Mouse (Mus musculus) limb, embryonic 15.5 days (tissue): ENCODE data around the gene Srrd. TPM values are rescaled to one million over a fixed set of nuclear protein-coding genes. Genes with fewer than 3 reads are reported as not detected.

ENCODE experiments used
- ATAC-seq: fragments of 200-750 bp; cut with Nextera tagmentation; 2 replicates; pipeline ENCODE4 v1.8.0; 2017; ENCODE audit warnings: low read depth, moderate TSS enrichment; ENCODE audit not compliant: insufficient number of reproducible peaks, low FRiP score, low TSS enrichment
- H3K27ac ChIP-seq: fragments of 300-500 bp; sonication (generic); 2 replicates; pipeline ENCODE4 v1.5.1; 2015; ENCODE audit warnings: moderate library complexity, mild to moderate bottlenecking, inconsistent platforms
- H3K27me3 ChIP-seq: fragments of 300-500 bp; sonication (generic); 2 replicates; pipeline ENCODE4 v1.6.1; 2015; ENCODE audit warnings: inconsistent platforms
- H3K36me3 ChIP-seq: fragments of 300-500 bp; sonication (generic); 2 replicates; pipeline ENCODE4 v1.6.1; 2015; ENCODE audit warnings: inconsistent platforms
- H3K4me1 ChIP-seq: fragments of 300-500 bp; sonication (generic); 2 replicates; pipeline ENCODE4 v1.6.1; 2015; ENCODE audit warnings: inconsistent platforms
- H3K4me2 ChIP-seq: fragments of 300-500 bp; sonication (generic); 2 replicates; pipeline ENCODE4 v1.6.1; 2015; ENCODE audit warnings: mild to moderate bottlenecking, inconsistent platforms
- H3K4me3 ChIP-seq: fragments of 300-500 bp; sonication (generic); 2 replicates; pipeline ENCODE4 v1.5.1; 2015; ENCODE audit warnings: mild to moderate bottlenecking, inconsistent platforms
- H3K9ac ChIP-seq: fragments of 300-500 bp; sonication (generic); 2 replicates; pipeline ENCODE4 v1.6.1; 2015; ENCODE audit warnings: inconsistent platforms
- H3K9me3 ChIP-seq: fragments of 300-500 bp; sonication (generic); 2 replicates; pipeline ENCODE4 v1.6.1; 2016; ENCODE audit warnings: inconsistent platforms
- WGBS: fragments of 180-500 bp; shearing (Covaris S2); methylation state at CpG from one replicate; pipeline ENCODE4 v1.1.7; 2015; 5-methylcytosine and 5-hydroxymethylcytosine counted together
- polyA plus RNA-seq: library from polyadenylated mRNA; unstranded; fragments of >200 nt; fragmentation: Nextera tagmentation; extraction: Ambion mirVana; gene quantifications from 2 replicates; pipeline ENCODE4 v1.2.1, GENCODE M21; 2015

Srrd gene
- polyA plus RNA-seq = 32.6 and 37.8 TPM in 2 replicates

GRCm38 (mm10) chr5:112342463-112343204 is at the start of gene Srrd, which contains the start of gene Hps4:
Gene Srrd, minus strand, starts transcription at chr5:112343040.
Gene Hps4, plus strand, starts transcription at chr5:112343083.
- Histone ChIP-seq H3K4me2 (peak within 1 kb of the TSS; percentile 76), H3K36me3 (peaks cover 45% of the 10 kb centered on the region), H3K27me3 (no peaks in the 10 kb centered on the region), H3K27ac (peak within 1 kb of the TSS; percentile 68), H3K4me1 (peaks cover 38% of the 10 kb centered on the region), H3K9me3 (no peaks in the 10 kb centered on the region), H3K9ac (peak within 1 kb of the TSS; percentile 91), H3K4me3 (peak within 1 kb of the TSS; percentile 98)
- ATAC-seq = 0 out of 2 replicates have a peak, but pooled peaks have one; percentile 42
- 1% methylated on average over 64 of the region's 64 CpGs for WGBS

- no peak overlapping the region for H3K27ac ChIP-seq
- H3K4me1 ChIP-seq = peaks cover 21% of the 10 kb centered on the region
- peaks cover 23% of the 10 kb centered on the region for H3K27me3 ChIP-seq
- 63% methylated on average over 27 of the region's 27 CpGs for WGBS
- peaks cover 7% of the 10 kb centered on the region for H3K36me3 ChIP-seq
- no peak for ATAC-seq
- H3K9me3 ChIP-seq = no peaks in the 10 kb centered on the region
- H3K9ac ChIP-seq = no peak overlapping the region
- no peak overlapping the region for H3K4me2 ChIP-seq
- H3K4me3 ChIP-seq = no peak overlapping the region
Measured at GRCm38 (mm10) chr5:112391676-112392323, 49.0 kb upstream of the Srrd start.

GRCm38 (mm10) chr5:112391002-112391401 is 48.2 kb upstream of the Srrd start:
- 50% methylated on average over 16 of the region's 16 CpGs for WGBS
- Histone ChIP-seq H3K27me3 (peaks cover 23% of the 10 kb centered on the region), H3K9ac (no peak overlapping the region), H3K27ac (no peak overlapping the region), H3K36me3 (peaks cover 14% of the 10 kb centered on the region), H3K4me3 (no peak overlapping the region), H3K4me2 (no peak overlapping the region), H3K4me1 (peaks cover 21% of the 10 kb centered on the region), H3K9me3 (no peaks in the 10 kb centered on the region)
- no peak for ATAC-seq

GRCm38 (mm10) chr5:112389352-112389751 is 46.5 kb upstream of the Srrd start:
- 80% methylated on average over 9 of the region's 9 CpGs for WGBS
- Histone ChIP-seq H3K9me3 (no peaks in the 10 kb centered on the region), H3K4me1 (peaks cover 14% of the 10 kb centered on the region), H3K4me3 (no peak overlapping the region), H3K36me3 (peaks cover 23% of the 10 kb centered on the region), H3K27ac (no peak overlapping the region), H3K9ac (no peak overlapping the region), H3K4me2 (no peak overlapping the region), H3K27me3 (peaks cover 23% of the 10 kb centered on the region)
- no peak for ATAC-seq

- Histone ChIP-seq H3K4me1 (peaks cover 20% of the 10 kb centered on the region), H3K4me2 (no peak overlapping the region), H3K36me3 (peaks cover 20% of the 10 kb centered on the region), H3K27ac (no peak overlapping the region), H3K9ac (no peak overlapping the region), H3K9me3 (no peaks in the 10 kb centered on the region), H3K27me3 (no peaks in the 10 kb centered on the region), H3K4me3 (no peak overlapping the region)
- ATAC-seq = no peak
- WGBS = 57% methylated on average over 2 of the region's 2 CpGs
Measured at GRCm38 (mm10) chr5:112385973-112386372, 43.1 kb upstream of the Srrd start.

GRCm38 (mm10) chr5:112384805-112385472 is 42.1 kb upstream of the Srrd start:
- H3K4me2 ChIP-seq = no peak overlapping the region
- 91% methylated on average over 13 of the region's 13 CpGs for WGBS
- H3K4me1 ChIP-seq = peaks cover 20% of the 10 kb centered on the region
- H3K4me3 ChIP-seq = no peak overlapping the region
- no peaks in the 10 kb centered on the region for H3K27me3 ChIP-seq
- H3K36me3 ChIP-seq = peaks cover 22% of the 10 kb centered on the region
- no peak overlapping the region for H3K27ac ChIP-seq
- no peak for ATAC-seq
- H3K9ac ChIP-seq = no peak overlapping the region
- H3K9me3 ChIP-seq = no peaks in the 10 kb centered on the region

- WGBS = 31% methylated on average over 17 of the region's 17 CpGs
- ATAC-seq = peak; percentile 55; the same call in 1 of the 2 replicates
- H3K4me1 ChIP-seq = peaks cover 17% of the 10 kb centered on the region
- H3K9me3 ChIP-seq = no peaks in the 10 kb centered on the region
- peaks cover 40% of the 10 kb centered on the region for H3K36me3 ChIP-seq
- H3K9ac ChIP-seq = no peak overlapping the region
- H3K4me3 ChIP-seq = no peak overlapping the region
- no peak overlapping the region for H3K4me2 ChIP-seq
- no peaks in the 10 kb centered on the region for H3K27me3 ChIP-seq
- H3K27ac ChIP-seq = peak overlapping the region; percentile 78
Measured at GRCm38 (mm10) chr5:112382641-112383330, 39.9 kb upstream of the Srrd start.

- Histone ChIP-seq H3K9ac (no peak overlapping the region), H3K27ac (peak overlapping the region; percentile 67), H3K27me3 (no peaks in the 10 kb centered on the region), H3K9me3 (no peaks in the 10 kb centered on the region), H3K36me3 (peaks cover 46% of the 10 kb centered on the region), H3K4me3 (no peak overlapping the region), H3K4me2 (no peak overlapping the region), H3K4me1 (peaks cover 17% of the 10 kb centered on the region)
- WGBS = 81% methylated on average over 9 of the region's 9 CpGs
- ATAC-seq = no peak
Measured at GRCm38 (mm10) chr5:112382042-112382441, 39.2 kb upstream of the Srrd start.

- no peak overlapping the region for H3K4me3 ChIP-seq
- peaks cover 17% of the 10 kb centered on the region for H3K4me1 ChIP-seq
- ATAC-seq = no peak
- peaks cover 42% of the 10 kb centered on the region for H3K36me3 ChIP-seq
- no peak overlapping the region for H3K9ac ChIP-seq
- no peak overlapping the region for H3K27ac ChIP-seq
- no peak overlapping the region for H3K4me2 ChIP-seq
- WGBS = 85% methylated on average over 11 of the region's 11 CpGs
- H3K27me3 ChIP-seq = no peaks in the 10 kb centered on the region
- H3K9me3 ChIP-seq = no peaks in the 10 kb centered on the region
Measured at GRCm38 (mm10) chr5:112381154-112381553, 38.3 kb upstream of the Srrd start.

- Histone ChIP-seq H3K9ac (no peak overlapping the region), H3K4me2 (no peak overlapping the region), H3K9me3 (no peaks in the 10 kb centered on the region), H3K36me3 (peaks cover 56% of the 10 kb centered on the region), H3K4me1 (peaks cover 17% of the 10 kb centered on the region), H3K27me3 (no peaks in the 10 kb centered on the region), H3K4me3 (no peak overlapping the region), H3K27ac (no peak overlapping the region)
- WGBS = 86% methylated on average over 6 of the region's 6 CpGs
- no peak for ATAC-seq
Measured at GRCm38 (mm10) chr5:112378716-112379115, 35.9 kb upstream of the Srrd start.

GRCm38 (mm10) chr5:112377380-112377779 is 34.5 kb upstream of the Srrd start:
- no peak for ATAC-seq
- 96% methylated on average over 1 of the region's 1 CpGs for WGBS
- Histone ChIP-seq H3K4me1 (0 out of 2 replicates have a peak, but pooled peaks cover 7% of the 10 kb centered on the region), H3K4me3 (no peak overlapping the region), H3K36me3 (peaks cover 69% of the 10 kb centered on the region), H3K9ac (no peak overlapping the region), H3K4me2 (no peak overlapping the region), H3K9me3 (no peaks in the 10 kb centered on the region), H3K27me3 (no peaks in the 10 kb centered on the region), H3K27ac (no peak overlapping the region)
